Mouse (Mus musculus) erythroblast, embryonic 14.5 days (primary cell): ENCODE results near the gene Flg.

Source experiments
- GATA1 ChIP-seq: IDR thresholded peaks from 2 replicates; pipeline ENCODE4 v1.6.1; 2012; ENCODE audit warnings: low read length, inconsistent platforms, mixed read lengths
- TAL1 ChIP-seq: IDR thresholded peaks from 3 replicates; pipeline ENCODE4 v1.6.1; 2012; ENCODE audit warnings: low read length, inconsistent platforms, mixed read lengths

DNA sequence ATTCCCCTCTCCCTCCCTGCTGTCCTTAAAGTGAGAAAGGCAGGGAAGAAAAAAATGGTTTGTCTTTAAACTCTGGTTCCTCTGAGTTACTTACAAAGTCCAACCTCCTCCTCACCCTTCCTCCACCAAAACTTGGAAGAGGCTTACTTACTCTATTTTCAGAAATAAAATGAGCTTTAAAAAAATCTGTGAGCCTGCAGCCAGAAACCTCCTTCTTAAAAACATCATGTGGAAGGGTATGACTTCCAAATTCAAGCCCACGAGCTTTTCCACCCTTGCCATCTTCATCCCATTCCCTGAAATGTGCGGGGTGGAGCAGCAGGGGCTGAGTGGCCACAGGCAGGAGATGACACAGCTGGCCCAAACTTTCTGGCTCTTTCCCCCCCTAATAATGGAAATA lies 24.2 kb downstream of the Flg start:
- TF ChIP-seq GATA1, result no peak
- TF ChIP-seq TAL1, result no peak
